Mouse (Mus musculus) A20 (cell line): Measurements from ENCODE around the gene Gale.

Experiments
- DNase-seq: peaks from one replicate; pipeline ENCODE4 v3.0.0-alpha.2; 2011; ENCODE audit warnings: low read depth, low spot score

Gene Gale

GRCm38 (mm10) chr4:135963457-135964193 lies at the start of gene Gale:
Gene Gale (plus strand): TSS chr4:135963727.
- DNase-seq: peak; percentile 99

GRCm38 (mm10) chr4:135918635-135919279 lies 44.8 kb upstream of the Gale start:
- peak; percentile 68 for DNase-seq

GRCm38 (mm10) chr4:135919280-135919639 lies 44.3 kb upstream of the Gale start:
- no peak for DNase-seq

- peak; percentile 98 for DNase-seq
These were observed 43.0 kb upstream of the Gale start, which contains the start of gene Fuca1 for GRCm38 (mm10) chr4:135920304-135921241. Gene Fuca1 (plus strand): TSS chr4:135920735.

DNA sequence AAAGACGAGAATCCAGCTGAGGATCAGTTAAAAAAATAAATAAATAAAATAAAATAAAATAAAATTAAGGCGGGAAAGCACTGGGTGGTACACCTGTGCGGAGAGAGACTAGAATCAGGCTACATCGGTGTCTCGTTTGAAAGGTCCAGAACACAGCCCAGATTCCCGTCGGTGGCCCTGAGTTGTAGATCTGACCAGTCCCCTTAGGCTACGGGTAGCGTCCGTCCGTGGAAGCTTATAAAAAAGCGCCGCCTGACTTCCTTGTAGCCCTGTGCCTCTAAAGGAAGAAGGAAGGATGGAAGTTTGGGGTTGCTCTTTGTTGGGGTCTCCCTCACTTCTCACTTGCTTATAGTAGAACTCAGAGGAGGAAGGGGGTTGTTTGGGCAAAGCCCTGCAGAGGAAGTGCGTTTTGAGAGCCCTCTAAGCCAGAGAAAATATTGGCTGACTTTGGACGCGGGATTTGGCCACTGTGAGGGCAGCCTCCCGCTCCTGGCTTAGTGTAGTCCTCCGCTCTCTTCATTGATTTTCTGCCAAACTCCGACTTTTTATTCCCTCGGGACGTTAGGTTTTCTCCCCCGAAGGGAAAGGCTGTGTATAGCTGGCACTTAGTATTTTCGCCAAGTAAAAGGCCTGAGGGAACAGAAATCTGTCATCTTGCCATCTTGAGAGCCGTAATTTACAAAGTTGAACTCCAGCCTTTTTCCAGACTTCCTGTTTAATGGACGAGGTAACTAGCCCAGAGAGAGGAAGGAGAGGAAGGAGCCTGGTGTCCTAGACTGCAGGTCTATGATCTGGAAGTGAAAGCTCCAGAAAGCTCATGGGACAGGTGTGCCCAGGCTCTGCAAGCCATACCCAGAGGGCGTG lies 42.0 kb upstream of the Gale start:
- peak; percentile 63 for DNase-seq

GRCm38 (mm10) chr4:135922190-135922589 lies 41.3 kb upstream of the Gale start:
- DNase-seq: no peak

- no peak for DNase-seq
These were observed 39.1 kb upstream of the Gale start for GRCm38 (mm10) chr4:135924418-135924817.

DNA sequence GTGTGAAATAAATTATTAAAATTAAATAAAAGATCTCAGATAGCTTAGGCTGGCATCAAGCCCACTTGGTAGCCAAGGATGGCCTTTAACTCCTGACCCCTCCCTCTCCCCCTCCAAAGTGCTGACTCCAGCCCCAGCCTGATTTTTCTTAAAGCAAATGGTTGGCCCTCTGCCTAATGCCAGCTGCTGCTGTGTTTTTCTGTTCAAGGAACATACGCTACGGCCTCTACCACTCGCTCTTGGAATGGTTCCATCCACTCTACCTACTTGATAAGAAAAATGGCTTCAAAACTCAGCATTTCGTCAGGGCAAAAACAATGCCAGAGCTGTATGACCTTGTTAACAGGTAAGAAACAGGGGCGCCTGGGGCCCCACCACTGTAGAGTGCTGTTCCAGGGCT lies 38.2 kb upstream of the Gale start:
- DNase-seq: no peak

GRCm38 (mm10) chr4:135926195-135926808 lies 37.2 kb upstream of the Gale start:
- no peak for DNase-seq

DNA sequence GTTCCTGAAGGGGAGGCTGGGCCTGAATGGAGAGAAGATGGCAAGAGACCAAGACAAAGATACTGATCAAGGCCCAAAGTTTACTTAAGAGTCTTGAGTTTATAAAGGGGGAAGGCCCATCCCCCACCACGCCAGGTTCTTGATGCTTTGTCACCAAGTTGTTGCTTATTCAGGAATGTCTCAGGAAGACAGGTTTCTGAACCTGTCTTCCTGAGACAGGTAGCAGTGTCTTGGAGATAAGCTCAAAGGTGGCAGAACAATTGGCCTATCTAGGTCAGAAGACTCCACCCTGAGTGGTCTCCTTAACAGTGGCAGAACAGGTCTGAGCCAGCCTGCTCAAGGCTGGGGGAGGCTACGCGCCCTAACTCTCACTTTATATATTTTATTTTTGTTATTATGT lies 36.7 kb upstream of the Gale start:
- no peak for DNase-seq

GRCm38 (mm10) chr4:135928376-135928775 lies 35.2 kb upstream of the Gale start:
- DNase-seq: no peak

- no peak for DNase-seq
These were observed 34.1 kb upstream of the Gale start for GRCm38 (mm10) chr4:135929405-135929804.

DNA sequence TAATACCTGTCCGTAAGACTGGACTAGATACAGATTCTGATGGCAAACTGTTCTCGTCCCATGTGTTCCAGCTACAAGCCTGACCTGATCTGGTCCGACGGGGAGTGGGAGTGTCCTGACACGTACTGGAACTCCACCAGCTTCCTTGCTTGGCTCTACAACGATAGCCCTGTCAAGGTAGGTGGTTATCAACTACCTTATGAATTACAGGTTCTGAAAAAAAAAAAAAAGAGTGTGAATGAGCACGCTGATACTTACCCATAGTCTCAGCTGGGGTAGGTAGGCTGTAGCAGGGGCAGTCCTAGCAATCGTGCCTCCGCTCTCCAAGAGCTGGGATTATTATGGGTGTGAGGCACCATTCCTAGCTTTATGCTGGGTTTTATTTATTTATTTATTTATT lies 33.7 kb upstream of the Gale start:
- DNase-seq: no peak

- no peak for DNase-seq
These were observed 33.3 kb upstream of the Gale start for GRCm38 (mm10) chr4:135930239-135930638.

DNA sequence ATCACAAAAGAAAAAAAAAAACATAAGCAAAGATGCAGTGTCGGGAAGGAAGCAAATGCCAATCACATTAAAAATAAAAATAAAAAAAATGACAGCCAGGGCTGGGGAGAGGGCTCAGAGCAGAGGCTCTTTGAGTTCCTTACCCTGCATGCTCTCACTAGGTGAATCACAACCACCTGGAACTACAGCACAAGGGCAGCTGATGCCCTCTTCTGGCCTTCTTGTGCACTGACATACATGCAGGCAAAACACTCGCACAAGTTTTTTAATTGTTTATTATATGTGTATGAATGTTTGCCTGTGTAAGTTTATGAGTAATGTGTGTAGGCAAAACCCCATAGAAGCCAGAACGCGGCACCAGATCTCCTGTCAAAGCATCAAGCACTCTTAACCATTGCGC lies 31.7 kb upstream of the Gale start:
- peak; percentile 61 for DNase-seq

- no peak for DNase-seq
These were observed 28.6 kb upstream of the Gale start for GRCm38 (mm10) chr4:135934708-135935500.

- DNase-seq: no peak
These were observed 28.0 kb upstream of the Gale start for GRCm38 (mm10) chr4:135935502-135935901.

GRCm38 (mm10) chr4:135938858-135939257 lies 24.7 kb upstream of the Gale start:
- no peak for DNase-seq

GRCm38 (mm10) chr4:135941026-135941425 lies 22.5 kb upstream of the Gale start:
- DNase-seq: peak; percentile 64

DNA sequence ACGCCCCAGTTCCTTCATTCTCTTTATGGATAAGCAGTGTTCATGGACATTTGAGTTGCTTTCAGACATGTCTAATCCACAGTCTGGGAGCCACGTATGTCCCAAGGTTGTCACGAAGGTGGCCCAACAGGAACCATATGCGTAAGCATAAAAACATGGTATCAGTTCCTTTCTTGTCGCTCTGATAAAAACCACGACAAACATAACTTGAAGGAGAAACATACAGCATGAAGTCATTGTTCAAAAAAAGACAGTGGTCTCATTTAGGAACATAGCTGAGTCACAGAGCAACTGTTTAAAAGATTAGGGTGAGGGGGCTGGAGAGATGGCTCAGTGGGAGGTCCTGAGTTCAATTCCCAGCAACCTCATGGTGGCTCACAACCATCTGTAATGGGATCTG lies 21.3 kb upstream of the Gale start:
- peak; percentile 63 for DNase-seq
